Mouse (Mus musculus): Measurements from ENCODE around the gene Fam136a.

- TF ChIP-seq POLR2A (IDR thresholded peaks at IDR 0.05; ENCODE audit: extremely low read depth, insufficient read depth, low read length) (no peak), CTCF (IDR thresholded peaks at IDR 0.05; ENCODE audit: low read depth, low read length) (no peak)
Measured at GRCm38 (mm10) chr6:86378341-86378740, 12.9 kb downstream of the Fam136a start.
